Comparison of ENCODE assay signal across 8 mouse cellular contexts in the genomic region with DNA sequence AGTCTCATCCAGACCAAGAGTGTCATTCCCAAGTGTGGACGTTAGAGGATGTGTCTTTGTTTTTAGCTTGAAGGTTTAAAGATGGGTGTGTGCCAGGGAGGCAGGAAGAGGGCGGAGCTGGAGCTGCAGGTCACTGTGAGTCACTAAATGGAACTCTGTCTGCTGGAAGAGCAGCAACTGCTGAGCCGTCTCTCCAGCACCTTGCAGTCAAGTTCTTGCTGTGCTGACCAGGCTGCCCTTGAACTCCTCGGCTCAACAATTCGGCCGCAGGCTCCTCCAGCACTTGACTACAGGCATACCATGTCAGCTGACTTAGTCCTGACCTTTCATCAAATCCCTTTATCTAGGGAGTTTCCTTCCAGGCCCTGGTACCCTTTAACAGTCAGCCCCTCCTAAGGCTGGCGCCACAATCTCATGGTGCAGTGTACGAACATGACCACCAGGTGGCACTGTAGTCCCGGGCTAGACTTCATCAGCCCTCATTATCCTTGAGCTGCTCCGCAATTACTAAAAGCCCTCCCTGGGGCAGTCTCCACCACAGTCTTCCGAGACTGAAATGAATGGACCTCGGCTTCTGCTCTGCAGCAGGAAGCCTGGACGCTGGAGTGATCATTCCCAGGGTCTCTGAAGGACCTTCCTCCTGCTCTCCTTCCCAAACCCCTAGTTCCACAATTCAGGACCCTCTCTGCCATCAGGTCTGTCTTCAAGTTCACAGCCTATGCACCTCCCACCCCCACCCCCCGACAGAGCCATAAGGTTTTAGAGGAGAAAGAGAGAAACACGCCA. TPM values are rescaled to one million over a fixed set of nuclear protein-coding genes. Genes with fewer than 3 reads are reported as not detected.
DNase-seq lines count a peak whose midpoint lies in the region; ATAC-seq lines count a peak whose summit lies in the region.

No protein-coding gene starts in this region.

- ATAC-seq in common myeloid progenitor, adult 5-6 weeks (replicated peaks; ENCODE audit: low read depth, poor library complexity, severe bottlenecking), result peak; percentile 92
- peak; percentile 76 for ATAC-seq in inflammation-experienced regulatory T-cells, adult 6 months
- ATAC-seq in megakaryocyte progenitor cell, adult 5-6 weeks (replicated peaks; ENCODE audit: poor library complexity), result peak; percentile 92

- intact Hi-C loops in left cerebral cortex, postnatal 10 days (cut with DNase I), result loop anchor here (1.0 to 10.0 kb wide), 3 partner anchors 60 to 349 kb away; a partner anchor contains a TSS

- DNase-seq in T-cell, adult 2 months (ENCODE audit: low spot score), result peak; percentile 85
- peak; percentile 85 for DNase-seq in gastrocnemius, postnatal 10 days
- peak; percentile 80 to 82 for DNase-seq in left cerebral cortex, postnatal 10 days (ENCODE audit: extremely low spot score in 1 of 2, low spot score in 2 of 2)
- peak; percentile 85 to 90 for DNase-seq in right cerebral cortex, postnatal 10 days (ENCODE audit: low spot score in 2 of 2)
- peak; percentile 81 for DNase-seq in urinary bladder, postnatal 25 days (ENCODE audit: low spot score)

RNA-seq across cellular contexts. Expression of a gene that starts 23.1 kb away (rescaled TPM):
- 25.2 and 33.5 TPM in 2 replicates for total RNA-seq in common myeloid progenitor, adult 5-6 weeks (2017)
- 10 to 100 TPM; 24.6 to 27.4 TPM for total RNA-seq in gastrocnemius, postnatal 10 days (2021)
- polyA plus RNA-seq in inflammation-experienced regulatory T-cells, adult 6 months (2017; shearing (Covaris generic)), result 10 to 100 TPM; 14.2 to 23.1 (median 17.9) TPM
- 10 to 100 TPM; 31.8 to 36.9 TPM for total RNA-seq in left cerebral cortex, postnatal 10 days (2021)
- 17.9 and 18.0 TPM in 2 replicates for total RNA-seq in megakaryocyte progenitor cell, adult 5-6 weeks (2015)
- total RNA-seq in megakaryocyte progenitor cell, adult 5-6 weeks (2017), result 31.5 and 42.0 TPM in 2 replicates

RNA-seq across cellular contexts. Expression of a gene that starts 28.4 kb away (rescaled TPM):
- 0.53 and 0.96 TPM in 2 replicates for total RNA-seq in common myeloid progenitor, adult 5-6 weeks (2017)
- total RNA-seq in gastrocnemius, postnatal 10 days (2021), result under 1 TPM; 0.09 to 0.54 TPM
- 1 to 10 TPM; 1.9 to 6.6 (median 3.3) TPM for polyA plus RNA-seq in inflammation-experienced regulatory T-cells, adult 6 months (2017; shearing (Covaris generic))
- under 1 TPM in 1 of 2 experiments, not detected in 1; 0.47 TPM for total RNA-seq in left cerebral cortex, postnatal 10 days (2021)
- total RNA-seq in megakaryocyte progenitor cell, adult 5-6 weeks (2015), result 3.2 and 3.4 TPM in 2 replicates
- 2.5 and 3.0 TPM in 2 replicates for total RNA-seq in megakaryocyte progenitor cell, adult 5-6 weeks (2017)

Comparison
In these comparisons a context has a peak if more than half of its experiments do, and no peak if none do; other contexts are left out.
1. Peak in every context shown above with its lines: DNase-seq and ATAC-seq.